Mouse (Mus musculus) telencephalon, adult 2 months (tissue): ENCODE measurements around the gene Ccdc83.
"Not testable (repeated sequence)": the region's sequence is repeated elsewhere in the genome, so short reads cannot be mapped to it uniquely, and the experiment has no call there.

Source experiments
- DNase-seq: peaks from one replicate; pipeline ENCODE4 v3.0.0-alpha.2; 2011; ENCODE audit warnings: low read depth, low spot score

Ccdc83 gene

GRCm38 (mm10) chr7:90259899-90260298 lies 5.7 kb downstream of the Ccdc83 start:
- no peak for DNase-seq

GRCm38 (mm10) chr7:90258701-90259100 lies 6.9 kb downstream of the Ccdc83 start:
- DNase-seq: no peak

DNA sequence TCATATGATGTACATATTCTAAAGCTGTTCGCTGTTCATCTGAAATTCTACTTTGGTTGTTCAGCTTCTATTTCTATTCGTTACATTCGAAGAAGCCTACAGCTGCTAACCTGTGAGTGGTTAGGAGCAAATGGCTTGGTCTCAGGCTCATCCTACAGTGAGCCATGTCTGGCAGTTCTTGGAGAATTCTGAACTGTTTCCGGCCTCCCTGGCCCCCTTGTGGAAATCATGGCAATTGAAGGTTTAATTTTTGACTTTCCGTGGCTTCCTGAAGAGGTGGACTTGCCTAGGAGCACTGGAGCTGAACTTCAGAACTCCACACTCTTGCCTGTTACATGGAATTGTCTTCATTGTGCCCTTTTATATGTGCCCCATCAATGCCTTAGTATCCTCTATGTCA lies 12.6 kb downstream of the Ccdc83 start:
- DNase-seq: no peak

DNA sequence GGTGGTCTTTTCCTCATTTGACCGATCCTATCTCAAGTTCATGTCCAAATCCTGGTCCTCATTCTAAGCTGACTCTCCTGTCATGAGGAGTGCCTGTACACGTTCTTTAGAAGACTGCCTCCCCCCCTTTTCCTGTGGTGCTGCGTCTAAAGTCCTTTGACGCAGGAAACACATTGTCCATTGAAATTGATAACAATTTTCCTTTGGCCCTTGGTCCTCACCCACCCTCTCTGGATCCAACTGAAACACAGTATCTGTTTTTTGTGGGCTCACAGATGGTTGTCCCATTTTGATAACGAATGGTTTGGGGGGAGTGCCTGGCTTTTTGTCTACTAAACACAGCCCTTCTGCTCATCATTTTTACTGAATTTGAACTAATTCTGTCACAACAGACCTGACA lies 21.9 kb downstream of the Ccdc83 start:
- DNase-seq: no peak

- no peak for DNase-seq
Measured at GRCm38 (mm10) chr7:90243151-90243550, 22.4 kb downstream of the Ccdc83 start.

DNA sequence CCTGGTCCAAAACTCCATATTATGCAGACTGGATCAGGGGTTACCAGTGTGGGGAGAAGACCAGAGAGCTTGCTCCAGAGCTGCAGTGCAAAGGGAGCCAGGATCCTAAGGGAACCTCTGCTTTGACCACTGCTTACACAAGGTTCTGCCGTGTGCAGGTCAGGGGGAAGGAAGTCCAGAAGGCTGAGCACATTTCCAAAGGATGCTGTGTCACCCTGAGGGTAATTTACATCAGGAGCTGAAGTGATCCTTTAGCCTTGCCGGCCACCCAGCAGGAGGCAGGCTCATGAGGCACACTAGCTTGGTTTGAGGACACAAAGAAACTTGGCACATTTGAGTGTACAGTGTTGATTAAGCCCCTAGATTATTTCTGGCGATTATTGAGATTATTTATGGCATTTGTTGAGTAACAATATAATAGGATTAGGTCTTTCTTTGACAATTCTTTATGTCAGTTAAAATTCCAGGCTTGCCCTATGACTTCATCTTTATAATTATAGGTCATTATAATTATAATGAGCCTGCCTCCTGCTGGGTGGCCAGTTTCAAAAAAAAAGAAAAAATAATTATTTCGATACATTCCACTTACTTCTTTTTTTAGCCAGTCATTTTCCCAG lies 29.2 kb downstream of the Ccdc83 start:
- DNase-seq: no peak

- no peak for DNase-seq
Measured at GRCm38 (mm10) chr7:90233921-90234320, 31.7 kb downstream of the Ccdc83 start.

GRCm38 (mm10) chr7:90231431-90231830 lies 34.1 kb downstream of the Ccdc83 start:
- DNase-seq: peak; percentile 27

DNA sequence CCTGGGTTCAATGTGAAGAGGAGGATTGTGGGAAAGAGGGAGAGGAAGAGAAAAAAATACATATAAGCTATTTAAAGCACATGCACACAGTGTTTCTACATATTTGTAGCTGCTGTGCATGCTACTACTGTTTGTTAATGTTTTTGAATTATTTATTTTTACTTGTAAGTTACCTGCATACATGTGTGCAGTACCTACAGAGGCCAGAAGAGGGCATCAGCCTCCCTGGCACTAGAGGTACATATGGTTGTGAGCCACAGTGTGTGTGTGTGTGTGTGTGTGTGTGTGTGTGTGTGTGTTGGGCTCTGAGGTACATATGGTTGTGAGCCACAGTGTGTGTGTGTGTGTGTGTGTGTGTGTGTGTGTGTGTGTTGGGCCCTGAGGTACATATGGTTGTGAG lies 36.7 kb downstream of the Ccdc83 start:
- DNase-seq: not testable (repeated sequence)

GRCm38 (mm10) chr7:90228075-90228474 lies 37.5 kb downstream of the Ccdc83 start:
- no peak for DNase-seq

DNA sequence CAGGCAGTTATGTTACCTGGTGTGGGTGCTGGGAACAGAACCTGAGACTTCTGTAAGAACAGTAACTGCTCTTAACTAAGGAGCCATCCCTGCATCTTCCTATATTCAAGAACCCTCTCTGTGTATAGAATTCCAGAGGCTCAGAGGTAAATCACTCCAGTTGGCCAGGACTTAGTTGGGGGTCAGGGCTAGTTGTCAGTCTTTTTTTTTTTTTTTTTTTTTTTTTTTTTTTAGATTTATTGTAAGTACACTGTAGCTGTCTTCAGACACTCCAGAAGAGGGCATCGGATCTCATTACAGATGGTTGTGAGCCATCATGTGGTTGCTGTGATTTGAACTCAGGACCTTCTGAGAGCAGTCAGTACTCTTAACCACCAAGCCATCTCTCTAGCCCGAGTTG lies 44.1 kb downstream of the Ccdc83 start:
- no peak for DNase-seq

DNA sequence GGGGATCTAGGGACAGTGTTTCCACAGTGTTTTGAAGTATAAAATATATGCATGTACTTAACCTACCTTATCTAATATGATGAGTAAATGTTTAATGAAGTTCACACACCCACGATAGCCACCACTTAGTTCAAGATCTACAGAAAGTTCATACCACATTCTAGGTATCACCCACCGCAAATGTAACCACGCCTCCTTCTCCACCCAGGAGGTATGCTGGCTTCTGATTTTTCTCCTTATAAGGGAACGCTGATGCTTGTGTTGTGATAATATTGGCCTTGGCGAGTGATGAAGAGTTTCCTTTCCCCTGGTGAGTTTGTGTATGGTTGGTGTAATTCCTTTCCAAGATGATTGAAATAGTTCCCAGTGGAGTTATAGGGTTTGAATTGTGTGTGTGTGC lies 47.5 kb downstream of the Ccdc83 start:
- no peak for DNase-seq

GRCm38 (mm10) chr7:90216511-90216910 lies 49.1 kb downstream of the Ccdc83 start:
- DNase-seq: peak; percentile 61

GRCm38 (mm10) chr7:90210947-90211346 lies 54.6 kb downstream of the Ccdc83 start:
- no peak for DNase-seq

GRCm38 (mm10) chr7:90210116-90210515 lies 55.5 kb downstream of the Ccdc83 start:
- no peak for DNase-seq

GRCm38 (mm10) chr7:90203914-90204313 lies 61.7 kb downstream of the Ccdc83 start:
- no peak for DNase-seq

GRCm38 (mm10) chr7:90201877-90202465 lies 63.6 kb downstream of the Ccdc83 start:
- no peak for DNase-seq

DNA sequence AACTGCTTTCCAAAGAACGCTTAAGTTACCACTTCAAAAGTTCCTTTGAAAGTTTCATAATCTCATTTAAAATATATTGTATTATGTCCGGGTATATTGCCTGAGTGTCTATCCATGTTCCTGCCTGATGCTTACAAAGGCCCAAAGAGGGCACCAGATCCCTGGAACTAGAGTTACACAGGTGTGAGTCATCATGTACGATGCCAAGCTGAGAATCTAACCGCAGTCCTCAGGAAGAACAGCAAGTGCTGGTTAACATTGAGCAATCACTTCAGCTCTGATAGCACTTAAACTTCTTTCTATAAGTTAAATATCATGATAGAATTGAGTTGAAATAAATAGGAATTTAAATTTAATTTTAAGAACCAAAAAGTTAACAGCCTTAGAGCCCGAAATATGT lies 65.3 kb downstream of the Ccdc83 start:
- no peak for DNase-seq

DNA sequence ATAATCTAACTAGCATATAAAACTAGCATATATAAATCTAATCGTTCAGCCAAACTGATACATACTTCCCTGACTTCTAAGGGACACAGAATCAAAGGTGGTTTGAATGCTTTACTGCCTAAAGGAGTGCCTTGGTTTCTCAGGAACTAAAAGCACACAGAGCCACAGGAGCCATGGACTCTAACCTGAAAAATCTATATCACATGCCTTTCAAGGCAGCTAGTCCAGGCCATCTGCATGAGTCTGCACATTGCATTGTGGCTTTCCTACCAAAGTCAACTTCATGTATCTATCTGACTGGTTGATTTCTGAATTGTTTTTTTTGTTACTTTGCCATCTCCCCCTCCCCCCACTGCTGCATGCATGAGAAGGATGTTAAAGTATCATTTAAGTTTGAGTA lies 84.9 kb downstream of the Ccdc83 start:
- no peak for DNase-seq

GRCm38 (mm10) chr7:90175576-90175975 lies 90.0 kb downstream of the Ccdc83 start:
- no peak for DNase-seq
